8 mouse cellular contexts compared by ENCODE assay signal in genomic region chr17:86167320-86168230, GRCm38 (mm10). TPM values are rescaled to one million over a fixed set of nuclear protein-coding genes. Genes with fewer than 3 reads are reported as not detected.
A peak's percentile ranks its signal among the peaks of the same experiment; 100 is the strongest.
DNase-seq lines count a peak whose midpoint lies in the region; ATAC-seq and TF ChIP-seq lines count a peak whose summit lies in the region.

Prkce (plus strand) TSS chr17:86167785.

- no peaks in the 10 kb centered on the region for H3K9me3 ChIP-seq in G1E (replicated peaks)
- no peaks in the 10 kb centered on the region for H3K9me3 ChIP-seq in forebrain, embryonic 15.5 days
- H3K9me3 ChIP-seq in lung, embryonic 16.5 days (ENCODE audit: control insufficient read depth, low read length) = no peaks in the 10 kb centered on the region

- peak; percentile 73 for DNase-seq in G1E (ENCODE audit: low spot score)
- peak; percentile 80 for DNase-seq in cerebellum, adult 11-12 months
- peak; percentile 69 for DNase-seq in heart, postnatal 25 days (ENCODE audit: low spot score)
- peak; percentile 68 to 77 for DNase-seq in layer of hippocampus, adult 8-10 months (ENCODE audit: low spot score in 2 of 2)
- peak; percentile 74 for DNase-seq in ovary, adult 18-20 months (ENCODE audit: low spot score)
- DNase-seq in thymus, adult 2 months = peak; percentile 81

- peak within 1 kb of the TSS; percentile 96 for H3K27ac ChIP-seq in forebrain, embryonic 15.5 days (replicated peaks)
- H3K27ac ChIP-seq in lung, embryonic 16.5 days (ENCODE audit: low read length) = peak within 1 kb of the TSS; percentile 95
- no peak within 1 kb of the TSS for H3K27ac ChIP-seq in thymus, adult 2 months (ENCODE audit: control insufficient read depth, insufficient read depth, low read length)

- H3K36me3 ChIP-seq in G1E (replicated peaks) = peaks cover 8% of the 10 kb centered on the region
- no peaks in the 10 kb centered on the region for H3K36me3 ChIP-seq in forebrain, embryonic 15.5 days
- no peaks in the 10 kb centered on the region for H3K36me3 ChIP-seq in lung, embryonic 16.5 days (ENCODE audit: control insufficient read depth, insufficient read depth, low read length)
- no peaks in the 10 kb centered on the region for H3K36me3 ChIP-seq in thymus, adult 2 months (ENCODE audit: control insufficient read depth, insufficient read depth, low read length)

- H3K4me2 ChIP-seq in forebrain, embryonic 15.5 days (replicated peaks) = peak within 1 kb of the TSS; percentile 80
- peak within 1 kb of the TSS; percentile 97 for H3K4me2 ChIP-seq in lung, embryonic 16.5 days (ENCODE audit: low read depth, low read length)

- H3K27me3 ChIP-seq in G1E (ENCODE audit: insufficient read depth, low read length) = peaks cover 25% of the 10 kb centered on the region
- no peaks in the 10 kb centered on the region for H3K27me3 ChIP-seq in forebrain, embryonic 15.5 days
- H3K27me3 ChIP-seq in lung, embryonic 16.5 days (ENCODE audit: control insufficient read depth, insufficient read depth, low read depth, low read length) = no peaks in the 10 kb centered on the region
- H3K27me3 ChIP-seq in thymus, adult 2 months (ENCODE audit: control insufficient read depth, insufficient read depth, low read length) = peaks cover 12% of the 10 kb centered on the region

- under 1% methylated on average over 105 of the region's 115 CpGs for WGBS in forebrain, embryonic 15.5 days
- under 1% methylated on average over 87 of the region's 115 CpGs for whole genome bisulfite sequencing in lung, embryonic 16.5 days
- WGBS in thymus, adult 2 months = under 1% methylated on average over 115 of the region's 115 CpGs

- intact Hi-C loops in heart, postnatal 25 days (cut with DNase I) = loop anchor here (2.0 to 10.0 kb wide), 3 partner anchors 15 to 637 kb away; no protein-coding TSS in a partner anchor

- H3K4me1 ChIP-seq in G1E (ENCODE audit: insufficient read depth, low read depth, low read length) = peaks cover 36% of the 10 kb centered on the region
- H3K4me1 ChIP-seq in forebrain, embryonic 15.5 days = peaks cover 53% of the 10 kb centered on the region
- H3K4me1 ChIP-seq in lung, embryonic 16.5 days (replicated peaks; ENCODE audit: control insufficient read depth, insufficient read depth, low read length) = peaks cover 22% of the 10 kb centered on the region
- peaks cover 15% of the 10 kb centered on the region for H3K4me1 ChIP-seq in thymus, adult 2 months (replicated peaks; ENCODE audit: control insufficient read depth, insufficient read depth, low read length)

- no peak for TF ChIP-seq CTCF in G1E (IDR thresholded peaks at IDR 0.05; ENCODE audit: low read depth, low read length)
- TF ChIP-seq CTCF in thymus, adult 2 months (IDR thresholded peaks at IDR 0.05; ENCODE audit: borderline replicate concordance, control insufficient read depth, extremely low read depth, insufficient read depth, low read length, poor library complexity) = peak; percentile 25; the same call in 1 of the 2 replicates

- peak; percentile 26; the same call in 1 of the 2 replicates for TF ChIP-seq POLR2A in thymus, adult 2 months (IDR thresholded peaks at IDR 0.05; ENCODE audit: control insufficient read depth, extremely low read depth, insufficient read depth, low read length, poor library complexity)

- H3K4me3 ChIP-seq in G1E (ENCODE audit: low read depth, low read length) = peak within 1 kb of the TSS; percentile 85
- peak within 1 kb of the TSS; percentile 87 for H3K4me3 ChIP-seq in forebrain, embryonic 15.5 days
- H3K4me3 ChIP-seq in lung, embryonic 16.5 days (ENCODE audit: low read length) = peak within 1 kb of the TSS; percentile 85
- peak within 1 kb of the TSS; percentile 91 for H3K4me3 ChIP-seq in thymus, adult 2 months (ENCODE audit: control insufficient read depth, insufficient read depth, low read length)

- peak; percentile 22; the same call in 1 of the 2 replicates for ATAC-seq in G1E (ENCODE audit: extremely low read depth, insufficient number of reproducible peaks, low FRiP score, poor library complexity, severe bottlenecking)
- peak; percentile 78 for ATAC-seq in forebrain, embryonic 15.5 days (replicated peaks)
- ATAC-seq in lung, embryonic 16.5 days (ENCODE audit: low read depth) = peak; percentile 76

- peak within 1 kb of the TSS; percentile 86 for H3K9ac ChIP-seq in forebrain, embryonic 15.5 days (replicated peaks)
- H3K9ac ChIP-seq in lung, embryonic 16.5 days (ENCODE audit: low read length) = peak within 1 kb of the TSS; percentile 94

RNA-seq across cellular contexts. Expression of gene Prkce, which starts in this region (rescaled TPM):
- total RNA-seq in G1E (2014; fragmentation: Nextera tagmentation) (5.1 and 6.1 TPM in 2 replicates), G1E (2017) (2.5 and 2.7 TPM in 2 replicates)
- polyA plus RNA-seq in G1E (2012) = 2.0 and 2.2 TPM in 2 replicates
- 42.6 and 45.4 TPM in 2 replicates for polyA plus RNA-seq in forebrain, embryonic 15.5 days (2015; fragmentation: Nextera tagmentation; extraction: Ambion mirVana)
- total RNA-seq in heart, postnatal 25 days (2021) = 10 to 100 TPM; 25.9 to 28.3 TPM
- total RNA-seq in layer of hippocampus, adult 8-10 months (2022) = 100 to 1,000 TPM; 343 to 388 (median 379) TPM
- polyA plus RNA-seq in lung, embryonic 16.5 days (2015; fragmentation: Nextera tagmentation; extraction: Ambion mirVana) = 4.7 and 4.9 TPM in 2 replicates
- 1.6 TPM in 2 replicates for polyA plus RNA-seq in thymus, adult 2 months (2012; rRNA removed)

Comparison
In these comparisons a context has a peak if more than half of its experiments do, and no peak if none do; other contexts are left out.
1. RNA of gene Prkce (total RNA-seq): 343 to 388 TPM in layer of hippocampus, adult 8-10 months; 25.9 to 28.3 TPM in heart, postnatal 25 days and 2.5 to 6.1 TPM in G1E; every median in the first group is over 10 times any median in the second.
2. ATAC-seq: peak in every context shown above with its lines; median percentile 78 in forebrain, embryonic 15.5 days; 76 in lung, embryonic 16.5 days; 22 in G1E.
3. Peak in every context shown above with its lines, with median percentiles within 50 percentile points of each other: DNase-seq and H3K4me3 ChIP-seq.